Mouse (Mus musculus): ENCODE measurements around the gene Pde3a. TPM values are rescaled to one million over a fixed set of nuclear protein-coding genes. Genes with fewer than 3 reads are reported as not detected.

The Pde3a gene
- polyA plus RNA-seq (2012; rRNA removed), result 0.17 and 0.25 TPM in 2 replicates

DNA sequence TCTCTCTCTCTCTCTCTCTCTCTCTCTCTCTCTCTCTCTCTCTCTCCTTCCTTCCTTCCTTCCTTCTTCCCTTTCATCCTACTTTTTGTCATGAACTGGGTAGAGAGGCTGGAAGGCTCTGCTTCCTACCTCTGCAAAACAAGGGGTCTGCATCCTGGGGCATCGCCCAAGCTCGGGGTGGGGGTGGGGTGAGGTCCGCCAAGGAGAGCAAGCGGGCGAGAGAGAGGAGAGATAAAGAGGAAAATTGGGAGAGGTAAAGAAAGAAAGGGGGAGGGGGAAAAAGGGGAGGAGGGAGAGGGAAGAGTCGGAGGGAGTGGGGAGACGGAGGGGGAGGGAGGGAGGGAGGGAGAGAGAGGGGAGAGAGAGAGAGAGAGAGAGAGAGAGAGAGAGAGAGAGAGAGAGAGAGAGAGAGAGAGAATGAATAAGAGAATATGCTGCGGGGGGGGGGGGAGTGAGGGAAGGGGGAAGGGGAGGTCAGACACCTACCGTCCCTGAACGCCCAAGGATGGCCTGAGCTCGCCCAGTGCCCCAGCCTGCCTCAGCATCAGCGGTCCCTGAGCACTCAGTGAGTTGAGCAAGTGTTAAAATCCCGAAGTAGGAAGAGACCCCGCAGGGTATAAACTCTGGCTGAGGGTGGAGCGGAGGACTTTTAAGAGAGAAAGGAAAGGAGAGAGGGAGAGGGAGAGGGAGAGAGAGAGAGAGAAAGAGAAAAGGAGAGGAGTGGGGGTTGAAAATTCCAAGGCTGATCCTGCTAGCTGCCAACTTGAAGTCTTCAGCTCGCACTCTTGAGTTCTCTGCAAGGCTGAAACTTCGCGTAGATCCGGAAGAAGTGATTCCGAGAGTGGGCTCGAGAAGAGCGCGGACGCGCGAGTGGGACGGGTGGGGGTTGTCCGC lies at the start of gene Pde3a:
Gene Pde3a, plus strand, starts transcription at position 579 of the 894 bp plus-strand sequence.
- peaks cover 9% of the 10 kb centered on the region; the same call in 1 of the 2 replicates for H3K4me1 ChIP-seq (ENCODE audit: control insufficient read depth, insufficient read depth, low read length)
- TF ChIP-seq POLR2A (IDR thresholded peaks at IDR 0.05; ENCODE audit: control insufficient read depth, low read depth, low read length), result no peak
- no peak for TF ChIP-seq CTCF (IDR thresholded peaks at IDR 0.05; ENCODE audit: control insufficient read depth, insufficient read depth, insufficient replicate concordance, low read depth, low read length)
- H3K27ac ChIP-seq (ENCODE audit: control insufficient read depth, insufficient read depth, low read depth, low read length), result no peak within 1 kb of the TSS
- peak within 1 kb of the TSS; percentile 76 for H3K4me3 ChIP-seq (ENCODE audit: control insufficient read depth, low read depth, low read length)
- H3K27me3 ChIP-seq (ENCODE audit: control insufficient read depth, insufficient read depth, low read length), result no peaks in the 10 kb centered on the region
- no peaks in the 10 kb centered on the region for H3K36me3 ChIP-seq (ENCODE audit: control insufficient read depth, insufficient read depth, low read length)

DNA sequence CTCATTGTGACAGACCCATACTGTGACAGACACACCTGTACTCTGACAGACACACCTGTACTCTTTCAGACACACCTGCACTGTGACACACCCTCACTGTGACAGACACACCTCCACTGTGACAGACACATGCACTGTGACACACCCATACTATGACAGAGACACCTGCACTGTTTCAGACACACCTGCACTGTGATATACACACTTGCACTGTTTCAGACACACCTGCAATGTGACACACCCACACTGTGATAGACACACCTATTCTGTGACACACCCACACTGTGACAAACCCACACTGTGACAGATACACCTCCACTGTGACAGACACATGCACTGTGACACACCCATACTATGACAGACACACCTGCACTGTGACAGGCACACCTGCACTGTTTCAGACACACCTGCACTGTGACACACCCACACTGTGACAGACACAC lies 48.9 kb upstream of the Pde3a start:
- no peak for TF ChIP-seq CTCF (IDR thresholded peaks at IDR 0.05; ENCODE audit: control insufficient read depth, insufficient read depth, insufficient replicate concordance, low read depth, low read length)
- TF ChIP-seq POLR2A (IDR thresholded peaks at IDR 0.05; ENCODE audit: control insufficient read depth, low read depth, low read length), result no peak
- Histone ChIP-seq H3K4me3 (ENCODE audit: control insufficient read depth, low read depth, low read length) (no peak overlapping the region), H3K27ac (ENCODE audit: control insufficient read depth, insufficient read depth, low read depth, low read length) (no peak overlapping the region), H3K36me3 (ENCODE audit: control insufficient read depth, insufficient read depth, low read length) (no peaks in the 10 kb centered on the region), H3K4me1 (ENCODE audit: control insufficient read depth, insufficient read depth, low read length) (no peaks in the 10 kb centered on the region), H3K27me3 (ENCODE audit: control insufficient read depth, insufficient read depth, low read length) (no peaks in the 10 kb centered on the region)

GRCm38 (mm10) chr6:141207531-141207930 lies 41.5 kb upstream of the Pde3a start:
- TF ChIP-seq POLR2A (IDR thresholded peaks at IDR 0.05; ENCODE audit: control insufficient read depth, low read depth, low read length), result no peak
- no peak for TF ChIP-seq CTCF (IDR thresholded peaks at IDR 0.05; ENCODE audit: control insufficient read depth, insufficient read depth, insufficient replicate concordance, low read depth, low read length)
- no peak overlapping the region for H3K4me3 ChIP-seq (ENCODE audit: control insufficient read depth, low read depth, low read length)
- no peaks in the 10 kb centered on the region for H3K27me3 ChIP-seq (ENCODE audit: control insufficient read depth, insufficient read depth, low read length)
- H3K27ac ChIP-seq (ENCODE audit: control insufficient read depth, insufficient read depth, low read depth, low read length), result no peak overlapping the region
- H3K4me1 ChIP-seq (ENCODE audit: control insufficient read depth, insufficient read depth, low read length), result no peaks in the 10 kb centered on the region
- no peaks in the 10 kb centered on the region for H3K36me3 ChIP-seq (ENCODE audit: control insufficient read depth, insufficient read depth, low read length)

- no peak for TF ChIP-seq CTCF (IDR thresholded peaks at IDR 0.05; ENCODE audit: control insufficient read depth, insufficient read depth, insufficient replicate concordance, low read depth, low read length)
- no peaks in the 10 kb centered on the region for H3K27me3 ChIP-seq (ENCODE audit: control insufficient read depth, insufficient read depth, low read length)
- no peak overlapping the region for H3K27ac ChIP-seq (ENCODE audit: control insufficient read depth, insufficient read depth, low read depth, low read length)
- H3K4me1 ChIP-seq (ENCODE audit: control insufficient read depth, insufficient read depth, low read length), result no peaks in the 10 kb centered on the region
- H3K36me3 ChIP-seq (ENCODE audit: control insufficient read depth, insufficient read depth, low read length), result no peaks in the 10 kb centered on the region
- H3K4me3 ChIP-seq (ENCODE audit: control insufficient read depth, low read depth, low read length), result no peak overlapping the region
Measured at GRCm38 (mm10) chr6:141208283-141208872, 40.7 kb upstream of the Pde3a start.

GRCm38 (mm10) chr6:141210021-141210420 lies 39.0 kb upstream of the Pde3a start:
- H3K27ac ChIP-seq (ENCODE audit: control insufficient read depth, insufficient read depth, low read depth, low read length), result no peak overlapping the region
- TF ChIP-seq POLR2A (IDR thresholded peaks at IDR 0.05; ENCODE audit: control insufficient read depth, low read depth, low read length) (no peak), CTCF (IDR thresholded peaks at IDR 0.05; ENCODE audit: control insufficient read depth, insufficient read depth, insufficient replicate concordance, low read depth, low read length) (no peak)
- no peak overlapping the region for H3K4me3 ChIP-seq (ENCODE audit: control insufficient read depth, low read depth, low read length)
- no peaks in the 10 kb centered on the region for H3K36me3 ChIP-seq (ENCODE audit: control insufficient read depth, insufficient read depth, low read length)
- no peaks in the 10 kb centered on the region for H3K27me3 ChIP-seq (ENCODE audit: control insufficient read depth, insufficient read depth, low read length)
- H3K4me1 ChIP-seq (ENCODE audit: control insufficient read depth, insufficient read depth, low read length), result no peaks in the 10 kb centered on the region

- TF ChIP-seq POLR2A (IDR thresholded peaks at IDR 0.05; ENCODE audit: control insufficient read depth, low read depth, low read length) (no peak), CTCF (IDR thresholded peaks at IDR 0.05; ENCODE audit: control insufficient read depth, insufficient read depth, insufficient replicate concordance, low read depth, low read length) (no peak)
- H3K4me1 ChIP-seq (ENCODE audit: control insufficient read depth, insufficient read depth, low read length), result no peaks in the 10 kb centered on the region
- no peak overlapping the region for H3K27ac ChIP-seq (ENCODE audit: control insufficient read depth, insufficient read depth, low read depth, low read length)
- H3K4me3 ChIP-seq (ENCODE audit: control insufficient read depth, low read depth, low read length), result no peak overlapping the region
- no peaks in the 10 kb centered on the region for H3K27me3 ChIP-seq (ENCODE audit: control insufficient read depth, insufficient read depth, low read length)
- no peaks in the 10 kb centered on the region for H3K36me3 ChIP-seq (ENCODE audit: control insufficient read depth, insufficient read depth, low read length)
Measured at GRCm38 (mm10) chr6:141221081-141221480, 28.0 kb upstream of the Pde3a start.

- Histone ChIP-seq H3K36me3 (ENCODE audit: control insufficient read depth, insufficient read depth, low read length) (no peaks in the 10 kb centered on the region), H3K4me3 (ENCODE audit: control insufficient read depth, low read depth, low read length) (no peak overlapping the region), H3K27ac (ENCODE audit: control insufficient read depth, insufficient read depth, low read depth, low read length) (no peak overlapping the region), H3K4me1 (ENCODE audit: control insufficient read depth, insufficient read depth, low read length) (no peaks in the 10 kb centered on the region), H3K27me3 (ENCODE audit: control insufficient read depth, insufficient read depth, low read length) (no peaks in the 10 kb centered on the region)
- TF ChIP-seq CTCF (IDR thresholded peaks at IDR 0.05; ENCODE audit: control insufficient read depth, insufficient read depth, insufficient replicate concordance, low read depth, low read length) (no peak), POLR2A (IDR thresholded peaks at IDR 0.05; ENCODE audit: control insufficient read depth, low read depth, low read length) (no peak)
Measured at GRCm38 (mm10) chr6:141226851-141227657, 22.0 kb upstream of the Pde3a start.

Data from testis, adult 2 months (tissue).